Mouse (Mus musculus): ENCODE data around the gene 1700010B08Rik. TPM values are rescaled to one million over a fixed set of nuclear protein-coding genes. Genes with fewer than 3 reads are reported as not detected.
"Not testable (repeated sequence)": the region's sequence is repeated elsewhere in the genome, so short reads cannot be mapped to it uniquely, and the experiment has no call there.

Gene 1700010B08Rik
- polyA plus RNA-seq, 1 experiment from 2014 or later = not detected

GRCm38 (mm10) chr2:173689835-173690234, 29.4 kb upstream of the 1700010B08Rik start:
- no peaks in the 10 kb centered on the region for H3K9me3 ChIP-seq (ENCODE audit: control insufficient read depth, low read length)
- H3K36me3 ChIP-seq (ENCODE audit: control insufficient read depth, insufficient read depth, low read length) = peaks cover 26% of the 10 kb centered on the region
- H3K4me1 ChIP-seq (ENCODE audit: control insufficient read depth, insufficient read depth, low read length) = peaks cover 7% of the 10 kb centered on the region; the same call in 1 of the 2 replicates
- no peak overlapping the region for H3K9ac ChIP-seq (ENCODE audit: low read depth, low read length)
- no peak overlapping the region for H3K4me3 ChIP-seq (ENCODE audit: low read length)
- H3K4me2 ChIP-seq (replicated peaks; ENCODE audit: low read depth, low read length) = no peak overlapping the region
- ATAC-seq (ENCODE audit: low FRiP score, low TSS enrichment) = no peak
- H3K27me3 ChIP-seq (ENCODE audit: control insufficient read depth, insufficient read depth, low read length) = no peaks in the 10 kb centered on the region
- no peak overlapping the region for H3K27ac ChIP-seq (ENCODE audit: low read depth, low read length)

- Histone ChIP-seq H3K9me3 (ENCODE audit: control insufficient read depth, low read length) (no peaks in the 10 kb centered on the region), H3K27me3 (ENCODE audit: control insufficient read depth, insufficient read depth, low read length) (no peaks in the 10 kb centered on the region), H3K4me3 (ENCODE audit: low read length) (no peak overlapping the region), H3K27ac (ENCODE audit: low read depth, low read length) (no peak overlapping the region), H3K4me1 (ENCODE audit: control insufficient read depth, insufficient read depth, low read length) (no peaks in the 10 kb centered on the region), H3K36me3 (ENCODE audit: control insufficient read depth, insufficient read depth, low read length) (peaks cover 45% of the 10 kb centered on the region), H3K9ac (ENCODE audit: low read depth, low read length) (no peak overlapping the region), H3K4me2 (replicated peaks; ENCODE audit: low read depth, low read length) (no peak overlapping the region)
- ATAC-seq (ENCODE audit: low FRiP score, low TSS enrichment) = no peak
- 93% methylated on average over 6 of the region's 6 CpGs for WGBS
These were observed 27.5 kb upstream of the 1700010B08Rik start for GRCm38 (mm10) chr2:173691748-173692147.

- WGBS = 95% methylated on average over 2 of the region's 2 CpGs
- Histone ChIP-seq H3K27ac (ENCODE audit: low read depth, low read length) (no peak overlapping the region), H3K4me1 (ENCODE audit: control insufficient read depth, insufficient read depth, low read length) (no peaks in the 10 kb centered on the region), H3K9me3 (ENCODE audit: control insufficient read depth, low read length) (no peaks in the 10 kb centered on the region), H3K27me3 (ENCODE audit: control insufficient read depth, insufficient read depth, low read length) (no peaks in the 10 kb centered on the region), H3K9ac (ENCODE audit: low read depth, low read length) (no peak overlapping the region), H3K4me2 (replicated peaks; ENCODE audit: low read depth, low read length) (no peak overlapping the region), H3K36me3 (ENCODE audit: control insufficient read depth, insufficient read depth, low read length) (peaks cover 55% of the 10 kb centered on the region), H3K4me3 (ENCODE audit: low read length) (no peak overlapping the region)
- no peak for ATAC-seq (ENCODE audit: low FRiP score, low TSS enrichment)
These were observed 26.5 kb upstream of the 1700010B08Rik start for GRCm38 (mm10) chr2:173692693-173693092.

- H3K9ac ChIP-seq (ENCODE audit: low read depth, low read length) = no peak overlapping the region
- no peak overlapping the region for H3K27ac ChIP-seq (ENCODE audit: low read depth, low read length)
- peaks cover 82% of the 10 kb centered on the region for H3K36me3 ChIP-seq (ENCODE audit: control insufficient read depth, insufficient read depth, low read length)
- no peak overlapping the region for H3K4me3 ChIP-seq (ENCODE audit: low read length)
- no peak overlapping the region for H3K4me2 ChIP-seq (replicated peaks; ENCODE audit: low read depth, low read length)
- no peaks in the 10 kb centered on the region for H3K27me3 ChIP-seq (ENCODE audit: control insufficient read depth, insufficient read depth, low read length)
- WGBS = 93% methylated on average over 3 of the region's 3 CpGs
- H3K9me3 ChIP-seq (ENCODE audit: control insufficient read depth, low read length) = no peaks in the 10 kb centered on the region
- H3K4me1 ChIP-seq (ENCODE audit: control insufficient read depth, insufficient read depth, low read length) = no peaks in the 10 kb centered on the region
- ATAC-seq (ENCODE audit: low FRiP score, low TSS enrichment) = no peak
These were observed 20.4 kb upstream of the 1700010B08Rik start for GRCm38 (mm10) chr2:173698850-173699249.

- no peak overlapping the region for H3K9ac ChIP-seq (ENCODE audit: low read depth, low read length)
- peak overlapping the region; percentile 66; the same call in 1 of the 2 replicates for H3K27ac ChIP-seq (ENCODE audit: low read depth, low read length)
- H3K9me3 ChIP-seq (ENCODE audit: control insufficient read depth, low read length) = no peaks in the 10 kb centered on the region
- H3K27me3 ChIP-seq (ENCODE audit: control insufficient read depth, insufficient read depth, low read length) = no peaks in the 10 kb centered on the region
- no peaks in the 10 kb centered on the region for H3K4me1 ChIP-seq (ENCODE audit: control insufficient read depth, insufficient read depth, low read length)
- no peak overlapping the region for H3K4me2 ChIP-seq (replicated peaks; ENCODE audit: low read depth, low read length)
- ATAC-seq (ENCODE audit: low FRiP score, low TSS enrichment) = 0 out of 2 replicates have a peak, but pooled peaks have one; percentile 24
- no peak overlapping the region for H3K4me3 ChIP-seq (ENCODE audit: low read length)
- WGBS = 68% methylated on average over 16 of the region's 16 CpGs
- peaks cover 65% of the 10 kb centered on the region for H3K36me3 ChIP-seq (ENCODE audit: control insufficient read depth, insufficient read depth, low read length)
These were observed 16.9 kb upstream of the 1700010B08Rik start for GRCm38 (mm10) chr2:173702096-173702866.

- Histone ChIP-seq H3K27me3 (ENCODE audit: control insufficient read depth, insufficient read depth, low read length) (no peaks in the 10 kb centered on the region), H3K36me3 (ENCODE audit: control insufficient read depth, insufficient read depth, low read length) (peaks cover 60% of the 10 kb centered on the region)
- ATAC-seq (ENCODE audit: low FRiP score, low TSS enrichment) = no peak
These were observed 16.4 kb upstream of the 1700010B08Rik start for GRCm38 (mm10) chr2:173702867-173703237.

GRCm38 (mm10) chr2:173705827-173706551, 13.2 kb upstream of the 1700010B08Rik start:
- 88% methylated on average over 15 of the region's 15 CpGs for WGBS
- Histone ChIP-seq H3K27me3 (ENCODE audit: control insufficient read depth, insufficient read depth, low read length) (no peaks in the 10 kb centered on the region), H3K4me2 (replicated peaks; ENCODE audit: low read depth, low read length) (no peak overlapping the region), H3K9me3 (ENCODE audit: control insufficient read depth, low read length) (no peaks in the 10 kb centered on the region), H3K4me3 (ENCODE audit: low read length) (no peak overlapping the region), H3K4me1 (ENCODE audit: control insufficient read depth, insufficient read depth, low read length) (no peaks in the 10 kb centered on the region), H3K9ac (ENCODE audit: low read depth, low read length) (no peak overlapping the region), H3K36me3 (ENCODE audit: control insufficient read depth, insufficient read depth, low read length) (peaks cover 32% of the 10 kb centered on the region), H3K27ac (ENCODE audit: low read depth, low read length) (no peak overlapping the region)
- ATAC-seq (ENCODE audit: low FRiP score, low TSS enrichment) = no peak

More at GRCm38 (mm10) chr2:173702867-173703237, 16.4 kb upstream of the 1700010B08Rik start:
- no peaks in the 10 kb centered on the region for H3K4me1 ChIP-seq (ENCODE audit: control insufficient read depth, insufficient read depth, low read length)
- 69% methylated on average over 12 of the region's 12 CpGs for WGBS
- H3K4me2 ChIP-seq (replicated peaks; ENCODE audit: low read depth, low read length) = no peak overlapping the region
- H3K4me3 ChIP-seq (ENCODE audit: low read length) = no peak overlapping the region
- H3K27ac ChIP-seq (ENCODE audit: low read depth, low read length) = no peak overlapping the region; the same call in 1 of the 2 replicates
- no peak overlapping the region for H3K9ac ChIP-seq (ENCODE audit: low read depth, low read length)
- H3K9me3 ChIP-seq (ENCODE audit: control insufficient read depth, low read length) = no peaks in the 10 kb centered on the region

- not testable (repeated sequence) for H3K4me2 ChIP-seq (replicated peaks; ENCODE audit: low read depth, low read length); ATAC-seq (ENCODE audit: low FRiP score, low TSS enrichment); H3K9ac ChIP-seq (ENCODE audit: low read depth, low read length); H3K4me3 ChIP-seq (ENCODE audit: low read length); H3K4me1 ChIP-seq (ENCODE audit: control insufficient read depth, insufficient read depth, low read length); H3K27me3 ChIP-seq (ENCODE audit: control insufficient read depth, insufficient read depth, low read length); H3K27ac ChIP-seq (ENCODE audit: low read depth, low read length); H3K9me3 ChIP-seq (ENCODE audit: control insufficient read depth, low read length)
- H3K36me3 ChIP-seq (ENCODE audit: control insufficient read depth, insufficient read depth, low read length) = peaks cover 19% of the 10 kb centered on the region; the same call in 1 of the 2 replicates
These were observed 11.6 kb upstream of the 1700010B08Rik start for GRCm38 (mm10) chr2:173707626-173708025.

- H3K27me3 ChIP-seq (ENCODE audit: control insufficient read depth, insufficient read depth, low read length) = no peaks in the 10 kb centered on the region
- H3K9me3 ChIP-seq (ENCODE audit: control insufficient read depth, low read length) = no peaks in the 10 kb centered on the region
- no peak overlapping the region for H3K4me3 ChIP-seq (ENCODE audit: low read length)
- ATAC-seq (ENCODE audit: low FRiP score, low TSS enrichment) = no peak
- no peak overlapping the region for H3K9ac ChIP-seq (ENCODE audit: low read depth, low read length)
- H3K36me3 ChIP-seq (ENCODE audit: control insufficient read depth, insufficient read depth, low read length) = peaks cover 4% of the 10 kb centered on the region; the same call in 1 of the 2 replicates
- WGBS = 73% methylated on average over 6 of the region's 6 CpGs
- H3K4me1 ChIP-seq (ENCODE audit: control insufficient read depth, insufficient read depth, low read length) = 0 out of 2 replicates have a peak, but pooled peaks cover 5% of the 10 kb centered on the region
- H3K27ac ChIP-seq (ENCODE audit: low read depth, low read length) = no peak overlapping the region
- no peak overlapping the region for H3K4me2 ChIP-seq (replicated peaks; ENCODE audit: low read depth, low read length)
These were observed 9.0 kb upstream of the 1700010B08Rik start for GRCm38 (mm10) chr2:173710193-173710592.
